Mouse (Mus musculus): ENCODE data around the gene Errfi1. TPM values are rescaled to one million over a fixed set of nuclear protein-coding genes. Genes with fewer than 3 reads are reported as not detected.

Errfi1 gene
- polyA plus RNA-seq, 1 experiment from 2014 or later: 5.5 TPM

DNA sequence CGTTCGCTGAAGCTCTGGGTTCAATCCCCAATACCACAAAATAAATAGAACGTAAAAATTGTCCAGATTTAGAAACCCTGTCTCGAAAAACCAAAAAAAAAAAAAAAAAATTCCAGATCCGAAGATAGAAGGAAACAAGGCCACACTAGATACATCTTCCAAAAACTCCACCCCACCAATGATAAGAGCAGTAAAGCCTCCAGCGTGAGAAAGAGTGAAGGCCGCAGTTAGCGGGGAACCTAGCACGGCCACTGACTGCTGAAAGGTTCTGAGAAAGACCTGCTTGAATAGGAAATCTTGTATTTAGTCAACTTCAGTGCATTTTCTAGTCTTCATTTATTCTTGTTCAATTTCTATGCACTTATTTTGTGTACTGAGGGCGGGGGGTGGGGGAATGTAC lies 21.7 kb downstream of the Errfi1 start:
- Histone ChIP-seq H3K36me3 (ENCODE audit: inconsistent target) (no peaks in the 10 kb centered on the region), H3K4me3 (ENCODE audit: inconsistent target) (no peak overlapping the region), H3K79me2 (ENCODE audit: inconsistent target) (no peaks in the 10 kb centered on the region), H3K27ac (no peak overlapping the region)
- WGBS (ENCODE audit: missing documents): 94% methylated on average over 10 of the region's 10 CpGs

DNA sequence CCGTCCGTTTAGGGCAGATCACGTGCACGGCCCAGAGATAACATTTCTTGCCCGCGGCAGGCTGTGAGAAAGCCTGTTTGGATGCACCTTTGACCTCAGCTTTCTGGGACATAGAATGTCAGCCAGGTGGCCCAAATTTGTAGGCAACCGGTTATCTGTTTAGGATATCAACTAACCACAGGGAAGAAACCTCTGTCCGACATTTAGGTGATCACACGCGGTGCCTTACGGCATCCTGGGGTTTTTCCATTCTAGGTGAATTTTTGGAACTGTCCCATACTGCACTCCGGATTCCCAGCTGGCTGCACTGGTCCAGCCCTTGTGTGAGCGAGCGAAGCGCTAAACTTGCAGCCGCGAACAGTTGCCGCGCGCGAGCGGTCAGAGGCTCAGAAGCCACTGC lies 25.9 kb downstream of the Errfi1 start:
- H3K27ac ChIP-seq: no peak overlapping the region
- WGBS (ENCODE audit: missing documents): 96% methylated on average over 22 of the region's 22 CpGs
- H3K79me2 ChIP-seq (ENCODE audit: inconsistent target): no peaks in the 10 kb centered on the region
- H3K4me3 ChIP-seq (ENCODE audit: inconsistent target): no peak overlapping the region
- H3K36me3 ChIP-seq (ENCODE audit: inconsistent target): no peaks in the 10 kb centered on the region

DNA sequence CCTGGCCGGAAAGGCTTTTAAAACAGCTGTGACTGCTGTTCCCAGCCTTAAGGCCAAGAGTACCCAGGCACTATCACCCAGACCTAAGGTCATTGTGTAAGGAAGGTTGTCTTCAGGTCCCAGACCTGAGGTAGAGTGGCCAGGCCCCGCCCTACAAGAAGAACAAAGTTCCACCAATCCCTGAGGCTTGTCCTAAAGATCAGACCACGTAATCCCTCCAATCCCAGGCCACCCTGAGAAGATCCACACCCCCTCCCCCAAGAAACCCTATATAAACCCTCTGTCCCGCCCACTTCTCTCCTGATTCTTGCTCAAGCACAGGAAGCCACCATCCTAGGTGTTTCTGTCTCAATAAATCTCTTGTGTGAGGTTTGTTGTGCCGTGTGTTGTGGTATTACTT lies 26.6 kb downstream of the Errfi1 start:
- H3K79me2 ChIP-seq (ENCODE audit: inconsistent target): no peaks in the 10 kb centered on the region
- no peaks in the 10 kb centered on the region for H3K36me3 ChIP-seq (ENCODE audit: inconsistent target)
- no peak overlapping the region for H3K4me3 ChIP-seq (ENCODE audit: inconsistent target)
- 92% methylated on average over 4 of the region's 5 CpGs for WGBS (ENCODE audit: missing documents)
- H3K27ac ChIP-seq: no peak overlapping the region

DNA sequence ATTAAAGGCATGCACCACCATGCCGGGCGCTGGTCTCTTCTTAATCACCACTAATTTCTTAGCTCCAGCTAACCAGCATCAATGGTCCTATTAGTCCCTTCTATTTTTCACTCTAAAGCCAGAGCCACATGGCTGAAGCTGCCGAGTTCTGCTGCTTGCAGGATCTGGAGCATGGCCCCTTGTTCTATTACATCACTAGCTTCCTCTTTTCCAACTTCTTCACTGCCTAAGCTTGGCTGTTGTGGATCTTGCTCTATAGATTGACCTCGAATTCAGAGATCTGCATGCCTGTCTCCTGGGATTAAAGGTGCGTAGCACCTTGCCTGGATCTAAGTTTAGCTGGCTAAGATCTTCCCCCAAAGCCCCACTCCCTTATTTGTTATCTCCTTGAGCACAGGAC lies 28.9 kb downstream of the Errfi1 start:
- Histone ChIP-seq H3K4me3 (ENCODE audit: inconsistent target) (no peak overlapping the region), H3K36me3 (ENCODE audit: inconsistent target) (no peaks in the 10 kb centered on the region), H3K27ac (no peak overlapping the region), H3K79me2 (ENCODE audit: inconsistent target) (no peaks in the 10 kb centered on the region)
- WGBS (ENCODE audit: missing documents): 59% methylated on average over 5 of the region's 5 CpGs

DNA sequence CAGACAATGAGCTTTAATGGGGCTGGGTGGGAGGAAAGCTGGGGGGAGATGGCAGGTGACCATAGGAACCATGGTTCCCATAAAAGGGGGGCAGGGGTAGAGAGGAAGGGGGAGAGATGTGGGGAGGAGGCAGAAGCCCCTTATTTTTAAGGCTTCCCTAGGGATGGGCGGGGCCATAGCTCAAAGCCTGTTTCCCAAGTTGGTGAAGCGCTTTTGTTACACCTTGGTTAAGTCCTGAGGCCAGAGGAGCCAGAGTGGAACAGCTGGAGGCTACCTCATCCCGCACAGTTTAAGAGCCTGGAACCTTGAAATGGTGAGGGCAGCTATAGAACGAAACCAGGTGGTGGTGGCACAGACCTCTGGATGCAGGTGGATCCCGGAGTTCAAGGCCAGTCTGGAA lies 34.2 kb downstream of the Errfi1 start:
- H3K36me3 ChIP-seq (ENCODE audit: inconsistent target): no peaks in the 10 kb centered on the region
- no peak overlapping the region for H3K4me3 ChIP-seq (ENCODE audit: inconsistent target)
- no peak overlapping the region for H3K27ac ChIP-seq
- 89% methylated on average over 3 of the region's 5 CpGs for WGBS (ENCODE audit: missing documents)
- H3K79me2 ChIP-seq (ENCODE audit: inconsistent target): no peaks in the 10 kb centered on the region

DNA sequence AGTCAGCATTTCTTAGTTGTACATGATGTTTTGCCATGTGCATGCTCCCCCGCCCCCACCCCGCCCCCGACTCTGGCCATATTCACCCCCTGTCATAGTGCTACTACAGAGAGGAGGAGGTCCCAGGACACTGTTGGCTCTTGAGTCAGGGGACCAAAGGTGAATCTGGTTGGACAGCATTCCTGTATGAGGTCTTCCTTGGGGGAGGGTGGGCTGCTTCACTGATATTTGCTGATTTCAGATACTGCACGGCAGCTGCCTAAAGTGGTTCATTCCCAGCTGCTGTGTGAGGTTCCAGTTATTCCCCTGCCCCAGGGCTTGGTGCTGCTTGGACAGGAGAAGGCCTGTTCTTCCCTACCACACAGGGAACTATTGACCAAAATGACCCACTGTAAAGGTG lies 34.8 kb downstream of the Errfi1 start:
- Histone ChIP-seq H3K79me2 (ENCODE audit: inconsistent target) (no peaks in the 10 kb centered on the region), H3K27ac (no peak overlapping the region), H3K4me3 (ENCODE audit: inconsistent target) (no peak overlapping the region), H3K36me3 (ENCODE audit: inconsistent target) (no peaks in the 10 kb centered on the region)
- 93% methylated on average over 4 of the region's 4 CpGs for WGBS (ENCODE audit: missing documents)

DNA sequence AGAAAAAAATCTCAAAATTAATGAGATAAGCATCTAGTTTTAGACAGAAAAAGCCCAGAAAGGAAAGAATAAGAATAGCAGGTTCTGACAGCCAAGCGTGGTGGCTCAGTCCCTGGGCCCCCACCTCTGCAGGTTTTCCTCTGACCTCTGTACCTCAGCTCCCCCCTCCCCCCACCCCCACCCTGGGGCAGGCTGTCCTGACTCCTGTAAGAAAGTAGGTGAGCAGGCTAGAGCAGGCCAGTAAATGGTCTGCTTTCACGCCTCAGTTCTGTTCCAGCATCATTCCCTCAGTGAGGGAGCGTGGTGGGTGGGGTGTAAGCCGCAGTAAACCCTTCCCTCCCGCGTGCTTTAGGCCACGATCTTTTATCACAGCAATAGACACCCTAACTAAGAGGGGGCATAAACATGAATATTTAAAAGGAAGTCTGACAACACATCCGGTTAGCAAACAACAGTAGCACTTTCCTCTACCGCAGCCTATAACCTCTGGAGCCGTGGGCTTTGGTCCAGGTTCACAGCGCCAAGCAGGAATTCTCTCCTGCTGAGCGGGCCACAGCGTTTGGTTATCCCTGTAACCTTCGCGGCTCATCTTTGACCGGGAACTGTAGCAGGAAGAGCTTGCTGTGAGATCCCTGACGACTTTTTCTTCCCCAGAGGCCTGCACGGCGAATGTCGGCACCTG lies 35.7 kb downstream of the Errfi1 start:
- H3K27ac ChIP-seq: no peak overlapping the region
- no peaks in the 10 kb centered on the region for H3K79me2 ChIP-seq (ENCODE audit: inconsistent target)
- H3K4me3 ChIP-seq (ENCODE audit: inconsistent target): no peak overlapping the region
- WGBS (ENCODE audit: missing documents): 73% methylated on average over 20 of the region's 20 CpGs
- H3K36me3 ChIP-seq (ENCODE audit: inconsistent target): no peaks in the 10 kb centered on the region

DNA sequence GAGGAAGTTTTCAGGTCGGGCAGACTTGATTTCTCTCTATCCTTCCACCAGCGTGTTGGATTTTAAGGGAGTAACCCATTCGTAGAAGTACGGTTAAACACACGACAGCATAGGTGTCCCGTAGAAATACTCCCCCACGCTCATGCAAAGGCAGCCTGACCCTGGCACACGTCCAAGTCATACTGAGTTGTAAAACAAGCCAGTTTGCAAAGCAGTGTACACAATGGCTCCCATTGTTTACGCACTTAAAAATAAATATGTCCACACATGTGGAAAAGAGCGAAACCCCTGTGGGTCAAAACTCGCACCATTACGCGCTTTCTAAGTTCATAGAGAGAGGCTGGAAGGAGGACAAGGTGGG lies 36.2 kb downstream of the Errfi1 start:
- H3K27ac ChIP-seq: no peak overlapping the region
- H3K36me3 ChIP-seq (ENCODE audit: inconsistent target): no peaks in the 10 kb centered on the region
- no peak overlapping the region for H3K4me3 ChIP-seq (ENCODE audit: inconsistent target)
- 93% methylated on average over 13 of the region's 13 CpGs for WGBS (ENCODE audit: missing documents)
- no peaks in the 10 kb centered on the region for H3K79me2 ChIP-seq (ENCODE audit: inconsistent target)

DNA sequence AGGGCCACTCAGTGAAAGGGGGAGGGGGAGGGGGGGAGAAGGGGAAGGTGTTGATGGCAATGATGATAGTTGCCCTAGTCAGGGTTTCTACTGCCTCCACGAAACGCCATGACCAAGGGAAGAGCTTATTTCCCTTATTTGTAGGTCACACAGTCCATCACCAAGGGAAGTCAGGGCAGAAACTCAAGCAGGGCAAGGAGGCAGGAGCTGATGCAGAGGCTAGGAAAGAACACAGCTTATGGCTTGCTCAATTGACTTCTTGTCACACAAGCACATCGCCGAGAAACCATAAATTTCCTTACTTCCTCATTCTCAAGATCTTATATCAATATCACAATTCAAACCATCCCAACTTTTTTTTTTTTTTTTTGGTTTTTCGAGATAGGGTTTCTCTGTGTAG lies 37.6 kb downstream of the Errfi1 start:
- WGBS (ENCODE audit: missing documents): 7% methylated on average over 4 of the region's 5 CpGs
- Histone ChIP-seq H3K27ac (no peak overlapping the region), H3K79me2 (ENCODE audit: inconsistent target) (no peaks in the 10 kb centered on the region), H3K4me3 (ENCODE audit: inconsistent target) (no peak overlapping the region), H3K36me3 (ENCODE audit: inconsistent target) (no peaks in the 10 kb centered on the region)

DNA sequence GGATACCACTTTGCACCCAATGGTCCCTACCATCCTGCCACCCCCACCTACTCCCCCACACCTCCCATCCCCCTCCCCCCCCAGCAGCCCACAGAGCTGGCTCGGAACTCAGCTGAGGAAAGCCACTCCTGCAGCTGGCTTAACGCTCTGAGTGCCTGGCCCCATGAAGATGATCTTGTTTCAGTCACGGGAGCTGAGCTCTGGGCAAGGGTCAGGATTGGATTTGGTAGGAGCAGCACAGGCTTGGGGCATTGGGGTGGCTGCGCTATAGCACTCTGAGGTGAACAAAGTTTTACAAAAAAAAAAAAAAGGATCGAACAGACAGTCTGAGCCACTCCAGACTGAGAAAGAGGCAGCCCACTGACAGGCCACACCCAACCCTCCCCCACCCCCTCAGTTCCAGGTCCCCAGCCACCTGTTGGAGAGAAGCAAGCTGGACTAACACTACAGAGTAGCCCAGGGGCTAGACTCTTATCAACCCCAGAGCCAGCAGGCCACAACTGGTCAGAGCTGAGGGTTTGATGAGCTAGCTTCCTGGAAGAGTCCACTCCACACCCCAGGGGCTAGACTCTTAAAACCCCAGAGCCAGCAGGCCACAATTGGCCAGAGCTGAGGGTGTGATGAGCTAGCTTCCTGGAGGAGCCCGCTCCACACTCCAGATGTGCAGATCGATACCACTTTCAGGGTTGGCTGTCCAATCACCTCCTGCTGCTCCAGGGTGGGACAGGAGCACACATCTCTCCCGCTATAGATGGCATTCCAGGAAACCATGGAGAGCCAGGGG lies 41.2 kb downstream of the Errfi1 start:
- no peak overlapping the region for H3K27ac ChIP-seq
- 83% methylated on average over 7 of the region's 8 CpGs for WGBS (ENCODE audit: missing documents)
- H3K4me3 ChIP-seq (ENCODE audit: inconsistent target): no peak overlapping the region
- peaks cover 24% of the 10 kb centered on the region for H3K36me3 ChIP-seq (ENCODE audit: inconsistent target)
- no peaks in the 10 kb centered on the region for H3K79me2 ChIP-seq (ENCODE audit: inconsistent target)

DNA sequence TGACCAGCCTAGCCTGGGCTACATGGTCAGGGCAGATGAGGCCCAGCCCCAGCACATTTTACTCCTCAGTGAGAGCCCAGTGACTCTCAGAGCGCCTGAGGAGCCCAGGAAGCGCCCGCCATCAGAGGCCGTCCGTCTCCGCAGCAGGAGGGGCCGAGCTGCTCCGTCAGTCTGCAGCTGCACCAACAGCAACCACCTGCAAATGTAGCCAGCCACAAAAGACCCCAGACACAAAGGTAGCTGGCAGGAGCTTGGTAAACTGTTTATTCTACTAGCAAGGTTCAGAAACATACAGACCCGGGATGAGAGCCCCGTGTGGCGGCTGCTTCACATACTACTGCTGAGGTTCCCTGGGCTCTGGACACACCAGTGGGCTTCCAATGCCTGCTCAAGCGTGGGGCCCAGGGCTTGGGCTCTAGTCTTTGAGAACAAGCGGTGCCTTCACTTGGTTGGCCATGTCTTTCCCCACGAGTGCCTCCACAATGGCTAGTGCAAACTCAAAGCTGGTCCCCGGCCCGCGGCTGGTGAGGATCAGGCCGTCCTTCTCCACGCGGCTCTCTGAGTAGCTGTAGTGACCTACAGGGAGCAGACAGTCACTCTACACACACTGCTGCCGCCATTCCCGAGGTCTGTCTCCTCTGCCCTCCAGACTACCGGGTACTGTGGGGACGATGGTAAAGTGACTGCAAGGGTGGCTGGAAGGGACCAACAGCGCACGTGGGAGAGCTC lies 43.3 kb downstream of the Errfi1 start:
- Histone ChIP-seq H3K4me3 (ENCODE audit: inconsistent target) (no peak overlapping the region), H3K27ac (no peak overlapping the region), H3K36me3 (ENCODE audit: inconsistent target) (peaks cover 35% of the 10 kb centered on the region), H3K79me2 (ENCODE audit: inconsistent target) (no peaks in the 10 kb centered on the region)
- 97% methylated on average over 26 of the region's 26 CpGs for whole genome bisulfite sequencing (ENCODE audit: missing documents)

DNA sequence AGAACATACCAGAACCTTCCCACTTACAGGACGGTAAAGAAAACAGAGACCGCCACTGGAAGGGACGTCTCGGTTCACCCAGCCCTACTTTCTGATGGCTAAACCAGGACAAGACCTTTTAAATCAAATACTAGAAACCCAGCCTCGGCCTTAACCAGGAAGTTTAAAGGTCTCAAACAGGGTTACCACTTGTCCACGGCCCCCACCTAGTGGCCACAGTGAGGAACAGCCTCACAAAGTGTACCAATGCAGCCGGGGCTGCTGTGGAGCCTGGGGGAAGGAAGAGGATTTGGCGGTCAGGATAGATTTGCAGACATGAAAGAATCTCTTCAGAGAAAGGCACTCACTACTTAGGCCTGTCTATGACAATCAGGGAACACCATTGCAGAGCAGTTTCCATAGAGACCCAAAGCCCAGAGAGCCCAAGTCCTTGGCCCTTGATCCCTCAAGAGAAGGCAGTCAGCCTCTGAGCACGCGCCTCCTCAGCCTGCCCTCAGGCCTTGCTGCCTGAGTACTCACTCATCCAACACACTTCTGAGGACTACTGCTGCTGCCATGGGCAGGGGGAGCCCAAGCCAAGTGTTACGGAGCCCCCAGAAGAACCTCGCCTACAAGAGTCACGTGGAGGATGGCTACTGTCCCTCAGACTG lies 45.1 kb downstream of the Errfi1 start:
- no peak overlapping the region for H3K27ac ChIP-seq
- 61% methylated on average over 13 of the region's 13 CpGs for WGBS (ENCODE audit: missing documents)
- H3K4me3 ChIP-seq (ENCODE audit: inconsistent target): no peak overlapping the region
- peaks cover 51% of the 10 kb centered on the region for H3K36me3 ChIP-seq (ENCODE audit: inconsistent target)
- no peaks in the 10 kb centered on the region for H3K79me2 ChIP-seq (ENCODE audit: inconsistent target)

DNA sequence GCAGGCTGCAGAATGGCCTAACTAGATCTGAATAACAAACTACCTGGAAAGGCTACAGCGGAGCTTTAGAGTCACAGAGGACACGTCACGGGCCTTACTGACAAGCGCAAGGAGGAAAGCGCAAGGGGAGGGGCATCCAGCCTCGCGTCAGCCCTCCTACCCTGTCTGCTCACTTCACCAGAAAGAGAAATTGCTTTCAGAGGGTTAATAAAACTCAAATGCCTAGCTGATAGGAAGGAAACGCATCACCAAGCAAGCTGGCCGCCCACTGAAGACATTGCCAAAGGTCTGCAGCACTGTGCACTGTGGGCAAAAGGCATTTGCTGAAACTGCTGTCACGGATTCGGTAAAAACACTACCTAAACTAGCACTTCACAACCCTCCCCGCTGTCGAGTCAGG lies 46.8 kb downstream of the Errfi1 start:
- peaks cover 61% of the 10 kb centered on the region for H3K36me3 ChIP-seq (ENCODE audit: inconsistent target)
- no peak overlapping the region for H3K27ac ChIP-seq
- H3K4me3 ChIP-seq (ENCODE audit: inconsistent target): no peak overlapping the region
- WGBS (ENCODE audit: missing documents): 97% methylated on average over 12 of the region's 13 CpGs
- no peaks in the 10 kb centered on the region for H3K79me2 ChIP-seq (ENCODE audit: inconsistent target)

DNA sequence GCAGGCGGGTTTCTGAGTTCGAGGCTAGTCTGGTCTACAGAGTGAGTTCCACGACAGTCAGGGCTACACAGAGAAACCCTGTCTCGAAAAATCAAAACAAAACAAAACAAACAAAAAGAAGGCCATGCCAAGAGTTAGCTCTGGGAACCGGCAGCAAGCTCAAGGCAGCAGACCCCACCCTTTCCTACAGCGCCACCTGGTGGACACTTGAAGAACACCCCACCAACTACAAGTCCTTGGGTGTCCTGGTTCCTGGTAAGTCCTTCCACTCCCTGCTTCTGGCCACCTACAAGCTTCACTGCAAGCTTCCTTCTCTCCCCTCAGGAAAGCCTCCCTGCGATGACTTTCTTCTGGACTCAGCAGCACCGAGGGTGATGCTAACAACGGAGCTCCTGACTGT lies 47.9 kb downstream of the Errfi1 start:
- H3K79me2 ChIP-seq (ENCODE audit: inconsistent target): no peaks in the 10 kb centered on the region
- 56% methylated on average over 9 of the region's 9 CpGs for WGBS (ENCODE audit: missing documents)
- H3K27ac ChIP-seq: no peak overlapping the region
- H3K36me3 ChIP-seq (ENCODE audit: inconsistent target): peaks cover 70% of the 10 kb centered on the region
- H3K4me3 ChIP-seq (ENCODE audit: inconsistent target): no peak overlapping the region

DNA sequence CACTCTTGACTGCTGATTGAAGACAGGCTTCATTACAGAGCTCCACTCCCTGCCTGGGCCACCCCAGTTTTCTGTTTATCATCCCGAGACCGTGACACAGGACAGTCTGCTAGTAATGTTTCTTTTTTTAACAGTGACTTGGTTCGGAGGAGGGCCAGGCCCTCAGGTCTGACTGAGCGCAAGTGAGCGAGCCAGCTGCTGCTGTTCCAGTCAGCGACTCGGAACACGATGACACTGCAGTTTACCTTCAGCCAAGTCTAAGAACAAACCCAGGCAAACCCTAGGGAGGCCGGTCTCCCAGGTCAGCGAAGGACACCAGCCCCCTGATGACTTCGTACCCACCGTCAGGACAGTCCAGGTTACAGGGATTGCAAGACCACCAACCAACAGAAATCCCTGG lies 48.3 kb downstream of the Errfi1 start:
- WGBS (ENCODE audit: missing documents): 93% methylated on average over 12 of the region's 12 CpGs
- Histone ChIP-seq H3K36me3 (ENCODE audit: inconsistent target) (peaks cover 73% of the 10 kb centered on the region), H3K27ac (no peak overlapping the region), H3K4me3 (ENCODE audit: inconsistent target) (no peak overlapping the region), H3K79me2 (ENCODE audit: inconsistent target) (peaks cover under 1% of the 10 kb centered on the region; the same call in 1 of the 2 replicates)
